Mouse (Mus musculus): ENCODE measurements at regions not wholly inside any gene's neighbourhood (a gene's known extent, or its start where the extent isn't known, plus 50 kb on each side); places are given as distances from the start of the nearest gene placed in this dataset.

GRCm38 (mm10) chr3:120898258-120898657 lies 273.2 kb downstream of the Rwdd3 start:
- peak; percentile 4 for DNase-seq (ENCODE audit: low read depth, low spot score)

DNA sequence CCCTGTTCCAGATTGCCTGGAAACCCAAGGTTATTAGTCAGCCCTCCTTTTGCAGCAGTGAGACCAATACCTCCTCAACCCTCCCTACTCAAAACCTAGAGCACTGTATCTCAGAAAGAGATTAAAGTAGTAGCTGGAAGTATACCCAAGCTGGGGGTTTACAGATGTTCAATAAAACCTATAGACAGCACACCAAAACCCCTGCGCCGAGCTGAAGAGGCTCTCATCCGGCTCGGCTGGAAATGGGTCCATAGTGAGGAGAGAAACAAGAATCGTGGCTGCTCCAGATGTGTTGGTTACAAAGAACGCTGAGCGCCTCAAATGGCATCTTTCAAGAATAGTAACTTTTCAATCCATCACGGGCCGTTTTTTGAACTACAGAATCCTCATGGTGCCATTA lies 273.7 kb downstream of the Rwdd3 start:
- no peak for DNase-seq (ENCODE audit: low read depth, low spot score)

- DNase-seq (ENCODE audit: low read depth, low spot score), result no peak
These were observed 274.3 kb downstream of the Rwdd3 start for GRCm38 (mm10) chr3:120897221-120897620.

GRCm38 (mm10) chr3:120886063-120886841 lies 285.2 kb downstream of the Rwdd3 start:
- no peak for DNase-seq (ENCODE audit: low read depth, low spot score)

GRCm38 (mm10) chr3:120885401-120885800 lies 286.1 kb downstream of the Rwdd3 start:
- DNase-seq (ENCODE audit: low read depth, low spot score), result no peak

DNA sequence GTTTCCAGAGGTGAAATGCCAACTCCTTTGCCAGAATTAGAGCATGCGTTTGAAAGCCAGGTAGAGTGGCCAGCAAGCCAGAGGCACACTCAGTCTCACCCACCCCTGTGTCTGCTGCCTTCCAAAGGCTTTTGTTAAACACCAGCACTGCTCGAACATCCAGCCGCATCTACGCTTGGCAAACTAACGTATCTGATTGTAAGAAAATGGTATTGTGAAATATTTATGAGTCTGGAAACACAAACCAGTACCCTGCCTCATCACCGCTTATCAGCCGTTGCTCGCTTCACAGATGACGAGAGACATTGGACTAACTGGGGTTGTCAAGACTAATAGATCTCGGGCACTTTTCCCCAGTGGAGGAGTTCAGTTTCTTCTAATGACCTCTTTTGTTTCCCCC lies 287.3 kb downstream of the Rwdd3 start:
- peak; percentile 9 for DNase-seq (ENCODE audit: low read depth, low spot score)

DNA sequence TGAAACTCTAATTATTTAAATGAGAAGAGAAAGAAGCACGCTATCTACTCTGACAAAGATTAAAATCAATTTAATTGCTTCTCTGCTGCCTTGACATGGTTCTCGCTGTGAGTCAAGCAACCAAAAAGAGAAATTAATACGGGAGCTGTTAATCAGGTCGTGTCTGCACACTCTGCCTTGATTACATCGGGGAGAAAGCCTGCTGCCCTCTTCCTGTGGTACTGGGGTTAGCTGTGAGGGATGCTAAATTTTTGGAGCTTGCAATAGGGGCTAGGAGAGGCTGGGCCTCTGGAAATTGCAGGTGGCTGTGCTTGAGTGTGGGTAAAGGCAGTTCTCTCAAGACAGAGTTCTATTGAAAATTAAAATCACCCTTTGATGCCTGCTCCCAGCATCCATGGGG lies 287.8 kb downstream of the Rwdd3 start:
- DNase-seq (ENCODE audit: low read depth, low spot score), result no peak

GRCm38 (mm10) chr3:120879409-120879808 lies 292.1 kb downstream of the Rwdd3 start:
- no peak for DNase-seq (ENCODE audit: low read depth, low spot score)

- no peak for DNase-seq (ENCODE audit: low read depth, low spot score)
These were observed 295.8 kb downstream of the Rwdd3 start for GRCm38 (mm10) chr3:120875740-120876139.

- no peak for DNase-seq (ENCODE audit: low read depth, low spot score)
These were observed 306.5 kb downstream of the Rwdd3 start for GRCm38 (mm10) chr3:120865036-120865435.

- DNase-seq (ENCODE audit: low read depth, low spot score), result no peak
These were observed 309.9 kb downstream of the Rwdd3 start for GRCm38 (mm10) chr3:120861641-120862040.

GRCm38 (mm10) chr3:120858281-120858680 lies 313.2 kb downstream of the Rwdd3 start:
- no peak for DNase-seq (ENCODE audit: low read depth, low spot score)

DNA sequence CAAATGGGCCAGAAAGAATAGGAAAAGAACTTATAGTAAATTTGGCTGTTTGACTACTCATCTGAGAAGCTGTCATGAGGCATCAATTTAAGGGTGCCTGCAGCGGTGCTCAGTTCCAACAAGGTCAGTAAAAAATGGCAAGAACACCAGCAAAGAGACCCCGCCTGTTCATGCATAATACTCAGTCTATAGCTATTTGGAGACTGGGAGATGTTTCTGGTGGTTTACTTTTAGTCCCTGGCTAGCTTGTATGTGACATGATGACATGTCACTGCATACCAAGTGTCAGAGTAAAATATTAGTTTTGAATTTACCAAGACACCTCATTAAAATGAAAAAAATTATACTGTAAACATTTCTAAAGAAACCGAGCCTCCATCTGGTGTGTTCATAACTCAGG lies 317.2 kb downstream of the Rwdd3 start:
- DNase-seq (ENCODE audit: low read depth, low spot score), result no peak

GRCm38 (mm10) chr3:120843623-120844022 lies 327.9 kb downstream of the Rwdd3 start:
- no peak for DNase-seq (ENCODE audit: low read depth, low spot score)

DNA sequence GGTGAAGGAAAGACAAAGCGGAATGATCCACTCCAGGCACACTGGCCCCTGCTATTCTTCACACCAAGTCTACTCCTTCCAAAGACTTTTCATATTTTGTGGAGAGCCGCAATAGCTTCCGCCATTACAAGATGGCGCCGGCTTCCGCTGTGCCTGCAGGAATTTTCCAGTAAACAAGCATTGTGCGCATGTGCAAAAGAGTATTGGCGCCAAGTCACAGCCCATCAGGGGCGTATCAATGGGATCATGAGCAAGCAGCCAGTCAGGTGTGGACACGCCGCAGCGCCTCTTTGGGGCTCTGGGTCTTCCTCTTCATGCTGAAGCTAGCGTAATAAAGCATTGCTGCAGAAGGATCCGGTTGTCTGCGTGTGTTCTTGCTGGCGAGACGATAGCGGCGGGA lies 348.0 kb downstream of the Rwdd3 start:
- no peak for DNase-seq (ENCODE audit: low read depth, low spot score)

DNA sequence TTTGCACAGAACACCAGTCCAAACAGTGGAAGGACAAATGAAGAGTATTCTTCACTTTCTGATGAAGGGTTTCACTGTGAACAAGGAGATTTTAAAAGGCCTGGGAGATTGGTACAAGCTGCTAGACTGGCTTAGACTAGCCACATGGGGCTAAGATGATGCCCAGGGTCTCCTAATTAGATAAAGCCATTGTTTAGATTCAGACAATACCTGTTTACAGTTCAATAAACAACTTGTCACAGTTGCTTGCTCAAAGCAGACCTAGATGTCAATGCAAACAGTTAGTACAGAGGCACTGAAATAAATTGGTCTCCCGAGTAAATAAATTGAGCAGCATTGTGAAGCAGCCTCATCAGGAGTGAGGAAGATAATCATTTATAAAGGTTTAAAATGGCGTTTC lies 359.6 kb downstream of the Rwdd3 start:
- no peak for DNase-seq (ENCODE audit: low read depth, low spot score)

GRCm38 (mm10) chr3:120810527-120810926 lies 361.0 kb downstream of the Rwdd3 start:
- DNase-seq (ENCODE audit: low read depth, low spot score), result no peak

DNA sequence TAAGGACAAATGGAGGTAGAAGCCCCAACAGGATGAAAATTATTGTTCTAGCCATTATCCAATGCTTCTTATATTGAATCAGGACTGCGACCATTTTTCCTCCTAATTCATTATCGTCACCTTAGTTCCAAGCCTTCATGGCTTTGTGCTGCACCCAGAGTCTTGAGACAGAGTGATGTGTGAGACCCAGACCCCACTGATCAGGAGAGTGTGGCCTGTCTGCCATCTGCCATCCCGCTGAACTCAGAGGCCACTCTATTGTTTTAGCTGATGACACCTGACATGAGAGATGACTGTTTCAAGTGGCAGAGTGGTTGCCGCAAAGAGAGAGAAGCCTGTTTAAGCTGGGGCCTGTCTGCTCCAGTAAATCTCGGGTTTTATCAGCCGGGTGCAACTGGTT lies 361.4 kb downstream of the Rwdd3 start:
- peak; percentile 25 for DNase-seq (ENCODE audit: low read depth, low spot score)

DNA sequence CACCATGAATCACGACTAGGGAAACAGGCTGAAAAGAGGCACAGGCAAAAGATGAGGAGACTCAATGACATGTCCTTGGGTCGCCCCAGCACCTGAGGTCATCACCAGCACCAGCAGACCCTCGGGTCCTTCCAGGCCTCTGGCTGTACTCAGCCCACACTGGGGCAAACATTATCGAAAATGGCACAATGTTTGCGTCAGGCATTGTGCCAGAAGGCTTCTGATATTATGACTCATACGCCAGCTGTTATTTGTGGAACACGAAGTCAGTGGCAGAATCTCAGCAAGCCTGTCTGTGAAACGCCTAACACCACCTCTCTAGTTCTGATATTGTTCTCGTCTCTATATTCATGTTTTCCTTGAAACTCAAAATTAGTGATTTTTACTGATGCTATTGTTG lies 384.8 kb downstream of the Rwdd3 start:
- no peak for DNase-seq (ENCODE audit: low read depth, low spot score)

GRCm38 (mm10) chr3:120781486-120781885 lies 390.0 kb downstream of the Rwdd3 start:
- no peak for DNase-seq (ENCODE audit: low read depth, low spot score)

- DNase-seq (ENCODE audit: low read depth, low spot score), result no peak
These were observed 392.4 kb downstream of the Rwdd3 start for GRCm38 (mm10) chr3:120779091-120779490.

DNA sequence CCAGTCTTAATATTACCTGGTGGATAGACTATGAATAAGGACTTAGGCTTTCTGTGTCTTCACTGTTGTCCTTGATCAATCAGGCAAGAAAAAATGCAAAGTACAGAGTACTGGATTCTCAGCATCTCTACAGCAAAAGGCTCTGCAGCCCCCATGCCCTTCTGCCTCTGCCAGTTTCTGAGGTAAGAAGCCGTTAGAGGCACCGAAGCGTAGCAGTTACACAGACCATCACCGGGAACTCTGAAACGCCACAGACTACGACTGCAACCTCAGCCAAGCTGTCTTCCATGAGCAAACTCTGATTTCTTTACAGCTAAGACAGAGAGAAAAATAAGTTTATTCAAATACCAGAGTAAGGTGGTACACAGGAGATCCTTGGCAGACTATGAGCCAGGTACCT lies 396.5 kb downstream of the Rwdd3 start:
- DNase-seq (ENCODE audit: low read depth, low spot score), result no peak

DNA sequence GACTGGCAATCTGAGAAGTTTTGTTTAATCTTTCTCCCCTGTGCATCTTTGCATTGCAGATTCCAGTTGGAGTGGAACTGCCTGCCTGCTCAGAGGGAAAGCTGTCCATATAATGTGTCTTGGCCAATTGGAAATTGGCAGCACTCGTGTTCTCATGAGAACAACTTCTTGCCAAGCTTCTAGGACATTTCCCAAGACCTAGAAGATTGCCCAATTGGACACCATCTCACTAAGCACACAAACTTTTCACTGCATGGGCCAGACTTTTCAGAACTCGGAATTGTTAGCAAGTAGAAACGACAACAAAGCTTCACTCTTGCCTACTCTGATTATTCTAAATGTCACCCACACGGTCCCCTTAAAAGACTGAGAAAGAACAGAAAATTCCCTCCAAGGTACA lies 409.8 kb downstream of the Rwdd3 start:
- DNase-seq (ENCODE audit: low read depth, low spot score), result no peak

GRCm38 (mm10) chr3:120761223-120761622 lies 410.3 kb downstream of the Rwdd3 start:
- DNase-seq (ENCODE audit: low read depth, low spot score), result no peak

All from mesoderm, embryonic 11.5 days (tissue).